Mouse (Mus musculus): ENCODE results near the gene Neurog3. TPM values are rescaled to one million over a fixed set of nuclear protein-coding genes. Genes with fewer than 3 reads are reported as not detected.
A peak's percentile ranks its signal among the peaks of the same experiment; 100 is the strongest.

The Neurog3 gene
- polyA plus RNA-seq, 1 experiment from 2014 or later, result 5.2 TPM

- Histone ChIP-seq H3K27ac (ENCODE audit: low read length) (no peak overlapping the region), H3K9me3 (replicated peaks; ENCODE audit: control insufficient read depth, low read length) (no peaks in the 10 kb centered on the region; the same call in 1 of the 2 replicates), H3K9ac (ENCODE audit: low read length) (no peak overlapping the region), H3K4me3 (replicated peaks; ENCODE audit: low read length) (no peak overlapping the region), H3K4me1 (ENCODE audit: control insufficient read depth, insufficient read depth, low read length) (no peaks in the 10 kb centered on the region), H3K27me3 (ENCODE audit: control insufficient read depth, insufficient read depth, low read length) (no peaks in the 10 kb centered on the region), H3K4me2 (ENCODE audit: low read depth, low read length) (no peak overlapping the region), H3K36me3 (ENCODE audit: control insufficient read depth, insufficient read depth, low read length) (no peaks in the 10 kb centered on the region)
- no peak for ATAC-seq (ENCODE audit: insufficient read depth, low FRiP score)
- 53% methylated on average over 10 of the region's 10 CpGs for WGBS
These were observed 29.5 kb downstream of the Neurog3 start for GRCm38 (mm10) chr10:62162410-62162809.

- Histone ChIP-seq H3K4me2 (ENCODE audit: low read depth, low read length) (no peak overlapping the region), H3K4me3 (replicated peaks; ENCODE audit: low read length) (no peak overlapping the region), H3K9me3 (replicated peaks; ENCODE audit: control insufficient read depth, low read length) (no peaks in the 10 kb centered on the region), H3K27ac (ENCODE audit: low read length) (no peak overlapping the region), H3K4me1 (ENCODE audit: control insufficient read depth, insufficient read depth, low read length) (0 out of 2 replicates have a peak, but pooled peaks cover 6% of the 10 kb centered on the region), H3K9ac (ENCODE audit: low read length) (no peak overlapping the region), H3K36me3 (ENCODE audit: control insufficient read depth, insufficient read depth, low read length) (no peaks in the 10 kb centered on the region), H3K27me3 (ENCODE audit: control insufficient read depth, insufficient read depth, low read length) (no peaks in the 10 kb centered on the region)
- 0 out of 2 replicates have a peak, but pooled peaks have one; percentile 37 for ATAC-seq (ENCODE audit: insufficient read depth, low FRiP score)
- WGBS, result 16% methylated on average over 9 of the region's 9 CpGs
These were observed 40.1 kb downstream of the Neurog3 start for GRCm38 (mm10) chr10:62172841-62173553.

GRCm38 (mm10) chr10:62173941-62174448, 41.1 kb downstream of the Neurog3 start:
- Histone ChIP-seq H3K9ac (ENCODE audit: low read length) (no peak overlapping the region), H3K9me3 (replicated peaks; ENCODE audit: control insufficient read depth, low read length) (no peaks in the 10 kb centered on the region), H3K4me2 (ENCODE audit: low read depth, low read length) (no peak overlapping the region), H3K36me3 (ENCODE audit: control insufficient read depth, insufficient read depth, low read length) (no peaks in the 10 kb centered on the region), H3K4me3 (replicated peaks; ENCODE audit: low read length) (no peak overlapping the region), H3K27ac (ENCODE audit: low read length) (no peak overlapping the region), H3K4me1 (ENCODE audit: control insufficient read depth, insufficient read depth, low read length) (0 out of 2 replicates have a peak, but pooled peaks cover 6% of the 10 kb centered on the region), H3K27me3 (ENCODE audit: control insufficient read depth, insufficient read depth, low read length) (no peaks in the 10 kb centered on the region)
- ATAC-seq (ENCODE audit: insufficient read depth, low FRiP score), result no peak
- WGBS, result 36% methylated on average over 9 of the region's 9 CpGs

DNA sequence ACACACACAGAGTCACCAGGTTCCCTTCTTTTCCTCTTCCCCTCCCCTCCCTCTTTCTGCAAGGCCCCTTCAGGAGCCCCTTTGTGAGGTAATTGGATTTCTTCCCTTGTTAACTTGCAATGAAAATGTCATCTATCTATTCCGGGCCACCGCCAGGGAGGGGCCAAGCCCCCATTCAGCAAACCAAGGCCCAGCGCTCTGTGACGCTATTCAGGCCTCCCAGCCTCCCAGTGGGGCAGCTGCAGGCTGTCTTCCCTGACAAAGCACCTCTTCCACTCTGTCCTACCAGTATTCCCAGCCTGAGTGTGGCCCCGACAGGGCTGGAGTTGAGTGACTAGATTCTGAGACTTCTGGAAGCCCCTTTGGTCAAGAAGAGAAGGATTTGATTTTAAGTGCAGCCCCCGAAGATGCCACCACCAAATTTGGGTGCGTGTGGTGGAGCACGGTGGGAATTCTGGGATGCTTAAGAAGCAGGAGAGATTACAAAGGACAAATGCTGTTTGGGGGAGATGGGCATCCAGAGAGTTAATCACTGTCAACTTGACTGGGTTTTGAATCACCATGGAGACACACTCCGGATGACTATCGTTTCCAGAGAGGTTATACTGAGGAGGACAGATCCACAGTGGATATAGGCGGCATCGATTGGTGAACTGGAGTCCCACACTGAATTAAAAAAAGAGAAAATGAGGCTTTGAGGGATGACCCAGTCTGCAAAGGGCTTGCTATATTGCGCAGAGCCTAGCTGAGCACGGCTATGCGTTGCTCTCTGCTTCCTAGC, 41.8 kb downstream of the Neurog3 start:
- ATAC-seq (ENCODE audit: insufficient read depth, low FRiP score), result peak; percentile 40; the same call in 1 of the 2 replicates
- no peaks in the 10 kb centered on the region for H3K27me3 ChIP-seq (ENCODE audit: control insufficient read depth, insufficient read depth, low read length)
- 0 out of 2 replicates have a peak, but pooled peaks cover 6% of the 10 kb centered on the region for H3K4me1 ChIP-seq (ENCODE audit: control insufficient read depth, insufficient read depth, low read length)
- H3K4me2 ChIP-seq (ENCODE audit: low read depth, low read length), result no peak overlapping the region
- H3K4me3 ChIP-seq (replicated peaks; ENCODE audit: low read length), result no peak overlapping the region
- H3K9ac ChIP-seq (ENCODE audit: low read length), result no peak overlapping the region
- H3K36me3 ChIP-seq (ENCODE audit: control insufficient read depth, insufficient read depth, low read length), result no peaks in the 10 kb centered on the region
- no peak overlapping the region for H3K27ac ChIP-seq (ENCODE audit: low read length)
- no peaks in the 10 kb centered on the region for H3K9me3 ChIP-seq (replicated peaks; ENCODE audit: control insufficient read depth, low read length)
- 49% methylated on average over 15 of the region's 15 CpGs for WGBS

DNA sequence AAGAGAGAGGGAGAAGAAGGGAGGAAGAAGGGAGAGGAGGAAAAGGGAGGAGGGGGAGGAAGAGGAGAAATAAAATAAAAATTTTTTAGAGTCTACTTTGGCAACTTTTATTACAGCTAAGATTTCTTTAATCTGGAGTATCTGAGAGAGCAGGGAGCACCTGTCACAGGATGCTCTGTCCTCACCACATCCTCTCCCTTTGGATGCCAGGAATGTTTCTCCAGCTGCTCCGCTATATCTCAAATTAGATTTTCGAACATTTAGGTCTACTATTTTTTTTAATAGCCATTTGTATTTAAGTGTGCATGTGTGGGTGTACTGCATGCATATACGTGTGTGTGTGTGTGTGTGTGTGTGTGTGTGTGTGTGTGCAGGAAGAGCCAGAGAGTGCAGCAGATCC, 47.1 kb downstream of the Neurog3 start:
- Histone ChIP-seq H3K27me3 (ENCODE audit: control insufficient read depth, insufficient read depth, low read length) (no peaks in the 10 kb centered on the region), H3K9ac (ENCODE audit: low read length) (no peak overlapping the region), H3K9me3 (replicated peaks; ENCODE audit: control insufficient read depth, low read length) (no peaks in the 10 kb centered on the region), H3K4me1 (ENCODE audit: control insufficient read depth, insufficient read depth, low read length) (no peaks in the 10 kb centered on the region), H3K4me2 (ENCODE audit: low read depth, low read length) (no peak overlapping the region), H3K36me3 (ENCODE audit: control insufficient read depth, insufficient read depth, low read length) (no peaks in the 10 kb centered on the region), H3K4me3 (replicated peaks; ENCODE audit: low read length) (no peak overlapping the region), H3K27ac (ENCODE audit: low read length) (no peak overlapping the region)
- no peak for ATAC-seq (ENCODE audit: insufficient read depth, low FRiP score)
- WGBS, result 81% methylated on average over 3 of the region's 3 CpGs

DNA sequence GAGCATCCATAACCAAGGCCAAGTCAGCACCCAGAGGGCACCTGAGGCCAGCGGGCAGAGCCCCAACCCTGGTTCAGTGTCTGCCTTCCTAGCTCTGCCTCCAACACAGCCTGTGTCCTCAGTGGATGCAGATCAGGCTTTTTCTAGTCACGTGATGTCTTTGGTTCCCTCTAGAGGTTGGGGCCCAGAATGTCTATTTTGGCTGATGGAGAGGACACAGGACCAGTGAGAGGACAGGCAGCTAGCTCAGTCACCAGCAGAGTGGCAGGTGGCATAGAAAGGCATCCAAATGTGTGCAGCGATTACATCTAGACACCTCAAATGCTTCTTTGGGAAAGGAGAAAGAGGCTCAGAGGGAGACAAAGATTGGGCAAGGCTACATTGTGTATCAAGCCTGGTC, 48.8 kb downstream of the Neurog3 start:
- 60% methylated on average over 3 of the region's 3 CpGs for WGBS
- H3K36me3 ChIP-seq (ENCODE audit: control insufficient read depth, insufficient read depth, low read length), result no peaks in the 10 kb centered on the region
- H3K4me2 ChIP-seq (ENCODE audit: low read depth, low read length), result no peak overlapping the region
- no peak for ATAC-seq (ENCODE audit: insufficient read depth, low FRiP score)
- no peak overlapping the region for H3K9ac ChIP-seq (ENCODE audit: low read length)
- H3K4me3 ChIP-seq (replicated peaks; ENCODE audit: low read length), result no peak overlapping the region
- no peaks in the 10 kb centered on the region for H3K9me3 ChIP-seq (replicated peaks; ENCODE audit: control insufficient read depth, low read length)
- H3K27ac ChIP-seq (ENCODE audit: low read length), result no peak overlapping the region
- no peaks in the 10 kb centered on the region for H3K27me3 ChIP-seq (ENCODE audit: control insufficient read depth, insufficient read depth, low read length)
- no peaks in the 10 kb centered on the region for H3K4me1 ChIP-seq (ENCODE audit: control insufficient read depth, insufficient read depth, low read length)

DNA sequence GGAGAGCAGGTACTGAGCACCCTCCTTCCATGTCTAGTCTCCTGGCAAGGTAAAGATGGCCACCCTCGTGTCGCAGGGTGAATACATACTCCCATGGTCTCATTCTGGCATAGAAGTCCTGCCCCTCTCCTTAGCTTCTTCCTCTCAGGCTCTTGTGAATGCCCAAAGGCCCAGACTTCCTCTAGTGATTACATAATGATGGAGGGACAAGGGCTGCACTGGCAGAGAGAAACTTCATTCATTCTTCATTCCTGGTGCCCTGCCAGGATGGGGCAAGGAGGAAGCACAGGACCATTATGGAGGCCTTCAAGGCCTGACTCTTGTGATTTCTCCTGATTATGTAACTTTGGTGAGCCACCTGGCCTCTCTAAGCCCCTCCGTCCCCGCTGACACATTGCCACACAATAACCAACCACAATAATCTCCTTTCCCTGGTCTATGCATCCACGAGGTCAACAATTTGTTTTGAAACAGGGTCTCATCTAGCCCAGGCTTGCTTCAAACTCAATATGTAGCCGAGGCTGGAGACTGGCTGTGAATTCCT, 49.7 kb downstream of the Neurog3 start:
- H3K4me2 ChIP-seq (ENCODE audit: low read depth, low read length), result no peak overlapping the region
- no peaks in the 10 kb centered on the region for H3K4me1 ChIP-seq (ENCODE audit: control insufficient read depth, insufficient read depth, low read length)
- no peak overlapping the region for H3K4me3 ChIP-seq (replicated peaks; ENCODE audit: low read length)
- H3K36me3 ChIP-seq (ENCODE audit: control insufficient read depth, insufficient read depth, low read length), result no peaks in the 10 kb centered on the region
- H3K27me3 ChIP-seq (ENCODE audit: control insufficient read depth, insufficient read depth, low read length), result no peaks in the 10 kb centered on the region
- no peak for ATAC-seq (ENCODE audit: insufficient read depth, low FRiP score)
- no peaks in the 10 kb centered on the region for H3K9me3 ChIP-seq (replicated peaks; ENCODE audit: control insufficient read depth, low read length)
- 72% methylated on average over 6 of the region's 6 CpGs for WGBS
- no peak overlapping the region for H3K27ac ChIP-seq (ENCODE audit: low read length)
- H3K9ac ChIP-seq (ENCODE audit: low read length), result no peak overlapping the region

- Histone ChIP-seq H3K36me3 (ENCODE audit: control insufficient read depth, insufficient read depth, low read length) (no peaks in the 10 kb centered on the region), H3K27ac (ENCODE audit: low read length) (no peak overlapping the region), H3K4me2 (ENCODE audit: low read depth, low read length) (no peak overlapping the region), H3K4me1 (ENCODE audit: control insufficient read depth, insufficient read depth, low read length) (no peaks in the 10 kb centered on the region), H3K4me3 (replicated peaks; ENCODE audit: low read length) (no peak overlapping the region), H3K9ac (ENCODE audit: low read length) (no peak overlapping the region), H3K27me3 (ENCODE audit: control insufficient read depth, insufficient read depth, low read length) (no peaks in the 10 kb centered on the region), H3K9me3 (replicated peaks; ENCODE audit: control insufficient read depth, low read length) (no peaks in the 10 kb centered on the region)
- WGBS, result 1% methylated on average over 10 of the region's 10 CpGs
- peak; percentile 54; the same call in 1 of the 2 replicates for ATAC-seq (ENCODE audit: insufficient read depth, low FRiP score)
These were observed 50.2 kb downstream of the Neurog3 start for GRCm38 (mm10) chr10:62183053-62183452.
